Mouse (Mus musculus): ENCODE results near the gene Gm21256. TPM values are rescaled to one million over a fixed set of nuclear protein-coding genes. Genes with fewer than 3 reads are reported as not detected.

Gm21256 gene
- not detected in 2 replicates for polyA plus RNA-seq (2021; fragmentation: Nextera tagmentation)
- long read RNA-seq, experiment 1, result 0 reads
- long read RNA-seq, experiment 2, result 0 reads

GRCm38 (mm10) chrY:47450660-47451059 lies at the start of gene Gm21256:
Gene Gm21256 (plus strand): TSS chrY:47450960.

Other genes starting within 250 kb of the Gm21256 start
- not detected in 2 replicates for gene Gm21170, start 240.1 kb downstream of the Gm21256 start, polyA plus RNA-seq (2021; fragmentation: Nextera tagmentation)